Mouse (Mus musculus) heart, postnatal 4 days (tissue): ENCODE measurements at regions not wholly inside any gene's neighbourhood (a gene's known extent, or its start where the extent isn't known, plus 50 kb on each side); places are given as distances from the start of the nearest gene placed in this dataset.

Experiments
- DNase-seq: peaks from one replicate; pipeline ENCODE4 v3.0.0; 2021
- microRNA-seq, 2 experiments: library from miRNA; unstranded; fragments of <30 nt; microRNA quantifications; one replicate each; pipeline ENCODE4 v1.2.0; 2021 to 2022

DNA sequence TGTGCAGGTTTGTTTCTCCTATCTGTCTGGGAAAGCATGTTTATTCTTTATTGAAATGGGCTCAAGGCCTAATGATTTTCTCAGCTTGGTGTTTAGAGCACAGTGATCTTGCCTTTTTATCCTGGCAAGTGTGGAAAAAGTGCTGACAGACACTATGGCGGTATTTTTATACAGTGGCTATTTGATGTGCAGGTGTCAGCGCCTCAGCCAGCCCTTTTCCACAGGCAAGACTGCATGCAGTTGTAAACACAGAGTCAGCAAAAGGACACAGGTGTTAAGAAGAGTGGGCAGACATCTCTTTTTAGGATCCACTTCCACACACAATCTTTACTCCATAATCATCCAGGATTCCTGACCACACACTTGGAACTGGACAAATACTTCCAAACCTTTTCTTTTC is 88.9 kb upstream of the Sphkap start:
- DNase-seq = no peak

DNA sequence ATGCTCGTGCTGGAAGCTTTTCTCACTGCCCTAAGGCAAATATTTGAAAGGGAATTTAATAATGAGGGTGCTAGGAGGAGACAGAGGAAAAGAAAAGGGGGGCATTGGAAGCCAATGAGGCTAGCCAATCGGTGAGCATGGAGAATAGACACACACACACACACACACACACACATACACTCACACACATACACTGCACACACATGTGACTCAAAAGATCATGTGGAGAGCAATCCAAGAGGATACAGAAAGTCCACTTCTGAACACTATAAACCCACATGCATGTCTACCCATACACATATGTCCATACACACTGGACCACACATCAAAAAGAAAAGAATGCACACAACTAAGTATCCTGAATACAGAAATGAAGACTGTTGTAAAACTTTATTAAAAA is 88.4 kb upstream of the Sphkap start:
- no peak for DNase-seq

DNA sequence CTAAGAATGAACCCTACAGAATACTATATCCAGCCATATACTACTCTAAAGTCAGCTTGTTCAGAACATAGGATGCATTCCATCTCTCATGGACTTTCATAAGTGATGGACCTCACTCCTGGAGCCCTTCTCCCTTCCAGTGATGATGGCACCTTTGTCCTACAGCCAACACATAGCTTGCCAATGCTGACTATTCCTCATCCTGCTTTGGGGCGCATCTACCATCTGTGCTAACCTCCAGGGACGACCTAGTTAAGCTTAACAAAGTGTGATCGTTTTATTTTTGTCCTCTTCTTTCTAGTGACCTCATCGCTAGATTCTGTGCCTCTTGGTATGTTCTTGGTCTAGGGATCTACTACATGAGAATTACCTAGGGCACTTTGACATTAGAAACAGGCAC is 87.0 kb upstream of the Sphkap start:
- DNase-seq = no peak

DNA sequence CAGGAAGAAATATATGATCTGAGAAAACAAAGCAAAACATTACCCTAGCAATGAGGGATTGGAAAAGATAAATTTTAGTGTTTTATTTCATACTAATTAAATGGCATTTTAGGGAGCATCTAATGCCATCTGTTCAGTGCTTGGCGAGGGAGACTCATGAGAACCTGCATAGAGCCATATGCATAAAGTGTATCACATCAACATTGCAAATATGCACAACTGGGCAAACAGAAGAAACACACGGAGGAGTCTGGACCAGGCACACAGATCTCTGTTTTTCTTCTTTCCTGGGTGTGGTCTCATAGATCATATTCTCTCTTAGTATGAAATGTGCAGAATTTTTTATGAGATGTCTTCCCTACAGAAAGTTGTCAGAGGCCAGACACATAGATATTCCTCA is 71.1 kb upstream of the Sphkap start:
- DNase-seq = no peak

Small RNAs in the stretch of these regions (microRNA-seq; reads per million reads assigned to microRNA genes)
- gene Gm25754 = 0 reads per million in 2 experiments
